Mouse (Mus musculus): Measurements from ENCODE around the gene Prox2.

The Prox2 gene

GRCm38 (mm10) chr12:85129426-85129978, 18.9 kb upstream of the Prox2 start:
- no peak for DNase-seq

GRCm38 (mm10) chr12:85126986-85127603, 16.5 kb upstream of the Prox2 start:
- no peak for DNase-seq

- no peak for DNase-seq
Observed at GRCm38 (mm10) chr12:85124751-85125150, 14.2 kb upstream of the Prox2 start.

- no peak for DNase-seq
Observed at GRCm38 (mm10) chr12:85123645-85124044, 13.1 kb upstream of the Prox2 start.

- DNase-seq = no peak
Observed at GRCm38 (mm10) chr12:85123108-85123530, 12.6 kb upstream of the Prox2 start.

- DNase-seq = no peak
Observed at GRCm38 (mm10) chr12:85121806-85122459, 11.4 kb upstream of the Prox2 start.

- DNase-seq = no peak
Observed at GRCm38 (mm10) chr12:85115678-85116077, 5.1 kb upstream of the Prox2 start.

- no peak for DNase-seq
Observed at GRCm38 (mm10) chr12:85113917-85114316, 3.4 kb upstream of the Prox2 start.

- no peak for DNase-seq
Observed at GRCm38 (mm10) chr12:85113337-85113736, 2.8 kb upstream of the Prox2 start.

- DNase-seq = no peak
Observed at GRCm38 (mm10) chr12:85112550-85113251, 2.1 kb upstream of the Prox2 start.

- DNase-seq = peak; percentile 64
Observed at GRCm38 (mm10) chr12:85110011-85110697, 405 bp downstream of the Prox2 start.

GRCm38 (mm10) chr12:85109426-85109825, 1.1 kb downstream of the Prox2 start:
- no peak for DNase-seq

GRCm38 (mm10) chr12:85108643-85109042, 1.9 kb downstream of the Prox2 start:
- no peak for DNase-seq

- DNase-seq = no peak
Observed at GRCm38 (mm10) chr12:85106292-85106691, 4.3 kb downstream of the Prox2 start.

- DNase-seq = no peak
Observed at GRCm38 (mm10) chr12:85104789-85105188, 5.8 kb downstream of the Prox2 start.

GRCm38 (mm10) chr12:85103096-85103495, 7.5 kb downstream of the Prox2 start:
- DNase-seq = no peak

GRCm38 (mm10) chr12:85101521-85102106, 8.9 kb downstream of the Prox2 start:
- DNase-seq = no peak

- DNase-seq = no peak
Observed at GRCm38 (mm10) chr12:85101001-85101400, 9.6 kb downstream of the Prox2 start.

- DNase-seq = no peak
Observed at GRCm38 (mm10) chr12:85095859-85096258, 14.7 kb downstream of the Prox2 start.

GRCm38 (mm10) chr12:85095146-85095545, 15.4 kb downstream of the Prox2 start:
- DNase-seq = no peak

- no peak for DNase-seq
Observed at GRCm38 (mm10) chr12:85094706-85095105, 15.9 kb downstream of the Prox2 start.

- peak; percentile 49 for DNase-seq
Observed at GRCm38 (mm10) chr12:85094010-85094409, 16.5 kb downstream of the Prox2 start.

- DNase-seq = peak; percentile 82
Observed at GRCm38 (mm10) chr12:85092214-85092613, 18.3 kb downstream of the Prox2 start.
